Mouse (Mus musculus): ENCODE measurements around the gene Stat2. TPM values are rescaled to one million over a fixed set of nuclear protein-coding genes. Genes with fewer than 3 reads are reported as not detected.
"Not testable (repeated sequence)": the region's sequence is repeated elsewhere in the genome, so short reads cannot be mapped to it uniquely, and the experiment has no call there.

Stat2 gene
- polyA plus RNA-seq, 1 experiment from 2014 or later = 8.8 TPM

GRCm38 (mm10) chr10:128260376-128260775 lies 10.0 kb upstream of the Stat2 start:
- H3K4me3 ChIP-seq; ATAC-seq; H3K27ac ChIP-seq; H3K9me3 ChIP-seq (replicated peaks); H3K36me3 ChIP-seq; H3K27me3 ChIP-seq (replicated peaks); H3K4me1 ChIP-seq; H3K9ac ChIP-seq; H3K4me2 ChIP-seq: not testable (repeated sequence)
- 77% methylated on average over 7 of the region's 7 CpGs for WGBS (ENCODE audit: insufficient replicate concordance)

- no peak overlapping the region for H3K9ac ChIP-seq
- 76% methylated on average over 22 of the region's 22 CpGs for WGBS (ENCODE audit: insufficient replicate concordance)
Measured at GRCm38 (mm10) chr10:128262300-128262699, 8.1 kb upstream of the Stat2 start.

DNA sequence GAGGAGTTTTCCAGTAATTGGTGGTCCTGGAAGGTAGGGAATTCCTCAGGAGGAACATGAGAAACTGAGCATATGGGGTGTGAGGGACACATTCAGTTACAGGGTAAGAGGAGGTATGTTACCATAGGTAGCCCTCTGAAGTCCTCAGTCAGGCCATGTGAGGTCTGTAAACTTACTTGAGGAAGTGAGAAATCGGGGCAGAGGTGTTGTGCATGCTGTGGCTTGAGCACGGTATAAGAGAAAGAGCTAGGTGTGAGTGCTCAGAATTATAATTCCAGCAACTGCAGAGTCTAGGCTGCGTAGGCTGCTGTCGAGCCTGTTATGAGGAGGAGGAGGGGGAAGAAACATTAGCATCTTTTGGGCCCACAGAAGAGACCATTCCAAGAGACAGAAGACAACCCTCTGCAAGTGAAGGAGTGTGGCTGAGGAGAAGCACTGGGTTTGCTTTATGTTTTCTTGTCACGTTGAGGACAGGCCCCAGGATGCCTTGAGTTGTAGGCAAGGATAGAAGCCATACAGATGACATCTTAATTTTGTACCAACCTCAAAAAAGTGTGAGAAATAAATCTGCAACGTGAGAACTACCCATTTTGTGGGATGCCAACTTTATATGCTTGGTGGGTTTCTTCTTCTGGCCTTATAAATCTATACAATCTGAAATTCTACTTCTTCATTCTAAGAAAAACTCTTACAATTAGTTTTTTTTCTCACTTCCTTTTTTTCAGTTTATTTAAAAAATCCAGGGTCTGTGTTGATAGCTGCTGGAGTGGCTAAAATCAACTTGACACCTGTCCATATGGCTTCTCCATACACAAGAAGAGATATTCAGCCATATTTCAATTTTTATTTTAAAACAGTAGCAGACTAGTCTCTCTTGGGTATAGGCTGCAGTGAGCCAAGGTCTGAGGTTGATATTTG lies 6.7 kb upstream of the Stat2 start:
- H3K9ac ChIP-seq = no peak overlapping the region
- no peak overlapping the region for H3K27ac ChIP-seq
- H3K27me3 ChIP-seq (replicated peaks) = no peaks in the 10 kb centered on the region
- no peak for ATAC-seq
- no peak overlapping the region for H3K4me2 ChIP-seq
- no peak overlapping the region for H3K4me3 ChIP-seq
- peaks cover 9% of the 10 kb centered on the region; the same call in 1 of the 2 replicates for H3K4me1 ChIP-seq
- 68% methylated on average over 6 of the region's 6 CpGs for WGBS (ENCODE audit: insufficient replicate concordance)
- no peaks in the 10 kb centered on the region for H3K36me3 ChIP-seq
- no peaks in the 10 kb centered on the region for H3K9me3 ChIP-seq (replicated peaks)

More at GRCm38 (mm10) chr10:128262300-128262699, 8.1 kb upstream of the Stat2 start:
- Histone ChIP-seq H3K27me3 (replicated peaks) (no peaks in the 10 kb centered on the region), H3K4me1 (peaks cover 9% of the 10 kb centered on the region; the same call in 1 of the 2 replicates), H3K27ac (no peak overlapping the region), H3K4me2 (no peak overlapping the region), H3K4me3 (no peak overlapping the region), H3K36me3 (no peaks in the 10 kb centered on the region), H3K9me3 (replicated peaks) (no peaks in the 10 kb centered on the region)
- ATAC-seq = no peak

DNA sequence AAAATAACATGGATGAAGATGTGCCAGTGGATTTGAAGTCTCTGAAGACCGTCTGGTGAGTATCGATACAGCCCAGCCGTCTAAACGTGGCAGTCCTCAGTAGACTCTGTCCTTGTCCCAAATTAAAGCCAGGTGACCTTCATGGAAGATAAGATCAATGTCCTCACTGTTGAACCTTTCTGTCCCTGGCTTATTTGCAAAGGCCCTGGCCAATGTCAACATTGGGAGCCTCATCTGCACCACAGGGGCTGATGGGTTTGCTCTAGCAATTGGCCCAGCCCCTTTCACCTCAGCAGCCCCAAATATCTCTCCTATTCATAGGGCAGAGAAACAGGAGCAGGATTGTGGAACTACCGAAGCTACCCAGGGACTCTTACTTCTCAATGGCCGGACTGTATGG lies 2.0 kb upstream of the Stat2 start, which contains the start of gene Apof:
TSS of gene Apof (plus strand) at position 301 of the 400 bp plus-strand sequence.
- Histone ChIP-seq H3K4me2 (peak within 1 kb of the TSS; percentile 73), H3K36me3 (peaks cover 3% of the 10 kb centered on the region; the same call in 1 of the 2 replicates), H3K27me3 (replicated peaks) (no peaks in the 10 kb centered on the region), H3K27ac (peak within 1 kb of the TSS; percentile 60), H3K9me3 (replicated peaks) (no peaks in the 10 kb centered on the region), H3K4me3 (peak within 1 kb of the TSS; percentile 86; the same call in 1 of the 2 replicates), H3K9ac (no peak within 1 kb of the TSS), H3K4me1 (peaks cover 26% of the 10 kb centered on the region)
- 70% methylated on average over 6 of the region's 6 CpGs for WGBS (ENCODE audit: insufficient replicate concordance)
- no peak for ATAC-seq

- ATAC-seq = no peak
- Histone ChIP-seq H3K4me1 (peaks cover 26% of the 10 kb centered on the region), H3K9me3 (replicated peaks) (no peaks in the 10 kb centered on the region), H3K4me3 (peak overlapping the region; percentile 86), H3K9ac (peak overlapping the region; percentile 69), H3K27ac (peak overlapping the region; percentile 58), H3K4me2 (peak overlapping the region; percentile 73), H3K27me3 (replicated peaks) (no peaks in the 10 kb centered on the region), H3K36me3 (peaks cover 3% of the 10 kb centered on the region; the same call in 1 of the 2 replicates)
- 79% methylated on average over 16 of the region's 16 CpGs for WGBS (ENCODE audit: insufficient replicate concordance)
Measured at GRCm38 (mm10) chr10:128269206-128269910, 1.0 kb upstream of the Stat2 start.

GRCm38 (mm10) chr10:128270866-128271265 lies 507 bp downstream of the Stat2 start:
- peak overlapping the region; percentile 86 for H3K4me3 ChIP-seq
- H3K4me2 ChIP-seq = peak overlapping the region; percentile 73
- no peaks in the 10 kb centered on the region for H3K27me3 ChIP-seq (replicated peaks)
- H3K27ac ChIP-seq = peak overlapping the region; percentile 82
- H3K4me1 ChIP-seq = peaks cover 31% of the 10 kb centered on the region
- peaks cover 6% of the 10 kb centered on the region for H3K36me3 ChIP-seq
- WGBS (ENCODE audit: insufficient replicate concordance) = 32% methylated on average over 7 of the region's 7 CpGs
- H3K9me3 ChIP-seq (replicated peaks) = no peaks in the 10 kb centered on the region
- ATAC-seq = no peak
- peak overlapping the region; percentile 88 for H3K9ac ChIP-seq

DNA sequence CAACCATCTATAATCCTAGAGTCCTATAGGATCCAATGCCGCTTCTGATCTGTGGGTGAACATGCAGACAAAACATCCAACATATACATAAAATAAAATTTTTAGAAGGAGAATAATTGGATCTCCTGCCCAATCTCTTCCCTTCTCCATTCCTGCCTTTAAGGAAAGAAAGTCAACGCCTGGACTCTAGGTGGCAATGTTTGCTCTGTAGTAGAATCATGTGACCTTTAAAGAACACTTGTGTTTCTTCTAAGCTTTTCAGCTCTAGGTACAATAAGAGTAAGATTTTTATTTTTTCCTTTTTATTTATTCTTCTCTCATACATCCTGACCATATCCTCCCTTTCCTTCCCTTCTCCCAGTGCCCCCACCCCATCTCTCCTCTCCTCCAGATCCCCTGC lies 1.5 kb downstream of the Stat2 start:
- no peak for ATAC-seq
- Histone ChIP-seq H3K9me3 (replicated peaks) (no peaks in the 10 kb centered on the region), H3K4me2 (no peak overlapping the region), H3K27me3 (replicated peaks) (no peaks in the 10 kb centered on the region), H3K9ac (no peak overlapping the region), H3K27ac (no peak overlapping the region), H3K4me3 (no peak overlapping the region), H3K4me1 (peaks cover 31% of the 10 kb centered on the region), H3K36me3 (peaks cover 13% of the 10 kb centered on the region)
- WGBS (ENCODE audit: insufficient replicate concordance) = 65% methylated on average over 2 of the region's 2 CpGs

DNA sequence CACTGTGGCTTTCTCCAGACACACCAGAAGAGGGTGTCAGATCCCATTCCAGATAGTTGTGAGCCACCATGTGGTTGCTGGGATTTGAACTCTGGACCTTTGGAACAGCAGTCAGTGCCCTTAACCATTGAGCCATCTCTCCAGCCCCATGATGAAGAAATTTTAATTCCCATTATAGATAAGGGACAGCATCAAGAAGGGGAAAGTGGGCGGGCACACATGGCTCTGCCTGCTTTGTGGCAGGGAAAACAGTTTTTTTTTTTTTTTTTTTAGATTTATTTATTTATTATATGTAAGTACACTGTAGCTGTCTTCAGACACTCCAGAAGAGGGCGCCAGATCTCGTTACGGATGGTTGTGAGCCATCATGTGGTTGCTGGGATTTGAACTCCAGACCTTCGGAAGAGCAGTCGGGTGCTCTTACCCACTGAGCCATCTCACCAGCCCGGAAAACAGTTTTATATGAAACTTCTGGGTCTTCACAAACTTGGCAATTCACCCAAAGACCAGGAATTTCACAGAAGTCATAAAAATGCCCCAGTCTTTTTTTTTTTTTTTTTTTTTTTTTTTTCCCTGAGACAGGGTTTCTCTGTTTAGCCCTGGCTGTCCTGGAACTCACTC lies 2.6 kb downstream of the Stat2 start:
- Histone ChIP-seq H3K36me3 (peaks cover 23% of the 10 kb centered on the region), H3K4me1 (peaks cover 31% of the 10 kb centered on the region)
- H3K27me3 ChIP-seq (replicated peaks); ATAC-seq; H3K27ac ChIP-seq; H3K4me3 ChIP-seq; H3K4me2 ChIP-seq; H3K9me3 ChIP-seq (replicated peaks); H3K9ac ChIP-seq: not testable (repeated sequence)
- WGBS (ENCODE audit: insufficient replicate concordance) = 78% methylated on average over 6 of the region's 7 CpGs

DNA sequence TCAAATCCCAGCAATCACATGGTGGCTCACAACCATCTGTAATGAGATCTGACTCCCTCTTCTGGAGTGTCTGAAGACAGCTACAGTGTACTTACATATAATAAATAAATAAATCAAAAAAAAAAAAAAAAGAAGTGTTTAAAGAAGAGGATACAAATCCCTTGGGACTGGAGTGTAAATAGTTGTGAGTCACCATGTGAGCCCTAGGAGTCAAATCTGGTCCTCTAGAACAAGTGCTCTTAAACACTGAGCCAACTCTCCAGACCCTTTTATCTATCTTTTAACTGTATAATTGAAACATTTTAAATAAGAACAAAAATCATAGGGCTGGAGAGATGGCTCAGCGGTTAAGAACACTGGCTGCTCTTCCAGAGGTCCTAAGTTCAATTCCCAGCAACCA lies 5.0 kb downstream of the Stat2 start:
- H3K27ac ChIP-seq; H3K9ac ChIP-seq; H3K9me3 ChIP-seq (replicated peaks); H3K27me3 ChIP-seq (replicated peaks); H3K4me3 ChIP-seq; ATAC-seq; H3K4me2 ChIP-seq: not testable (repeated sequence)
- H3K36me3 ChIP-seq = peaks cover 46% of the 10 kb centered on the region
- WGBS (ENCODE audit: insufficient replicate concordance) = 87% methylated on average over 1 of the region's 1 CpGs
- H3K4me1 ChIP-seq = peaks cover 22% of the 10 kb centered on the region

DNA sequence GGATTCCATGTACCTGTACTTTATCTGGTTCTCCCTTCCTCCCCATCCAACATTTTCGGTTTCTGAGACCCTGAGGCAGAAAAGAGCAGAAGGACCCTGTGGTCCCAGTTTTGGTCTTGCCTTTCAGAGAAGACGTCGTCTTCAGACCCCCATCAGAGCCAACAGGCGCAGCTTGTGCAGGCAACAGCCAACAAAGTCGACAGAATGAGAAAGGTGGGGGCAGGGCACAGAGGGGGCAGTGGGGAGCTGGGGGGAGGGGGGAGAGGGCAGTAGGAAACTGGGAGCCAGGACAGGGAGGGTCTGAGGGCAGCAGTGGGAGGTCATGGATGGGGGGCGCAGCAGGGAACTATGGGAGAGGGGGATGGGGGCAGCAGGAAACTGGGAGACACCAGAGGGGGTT lies 7.8 kb downstream of the Stat2 start:
- H3K36me3 ChIP-seq = peaks cover 71% of the 10 kb centered on the region
- no peaks in the 10 kb centered on the region for H3K27me3 ChIP-seq (replicated peaks)
- H3K9ac ChIP-seq = no peak overlapping the region
- H3K9me3 ChIP-seq (replicated peaks) = no peaks in the 10 kb centered on the region
- H3K4me1 ChIP-seq = peaks cover 5% of the 10 kb centered on the region; the same call in 1 of the 2 replicates
- no peak overlapping the region for H3K27ac ChIP-seq
- 72% methylated on average over 6 of the region's 6 CpGs for WGBS (ENCODE audit: insufficient replicate concordance)
- H3K4me2 ChIP-seq = no peak overlapping the region
- no peak overlapping the region for H3K4me3 ChIP-seq
- ATAC-seq = no peak

DNA sequence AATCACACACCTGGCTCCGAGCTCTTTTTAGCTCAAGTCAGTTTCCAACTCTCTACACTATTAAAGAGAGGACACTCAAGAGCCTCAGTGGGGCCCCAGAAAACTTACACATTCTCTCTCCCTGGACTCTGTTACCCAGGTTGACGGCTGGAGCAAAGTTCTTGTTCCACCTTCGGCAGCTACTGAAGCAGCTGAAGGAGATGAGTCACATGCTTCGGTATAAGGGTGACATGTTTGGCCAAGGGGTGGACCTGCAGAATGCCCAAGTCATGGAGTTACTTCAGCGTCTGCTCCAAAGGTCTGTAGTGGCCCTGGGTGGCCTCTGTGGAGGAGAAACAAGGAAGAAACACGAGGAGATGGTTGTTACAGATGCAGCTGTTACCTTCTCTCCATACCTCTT lies 10.6 kb downstream of the Stat2 start:
- Histone ChIP-seq H3K36me3 (peaks cover 93% of the 10 kb centered on the region), H3K27me3 (replicated peaks) (no peaks in the 10 kb centered on the region), H3K4me3 (no peak overlapping the region), H3K9me3 (replicated peaks) (no peaks in the 10 kb centered on the region), H3K9ac (no peak overlapping the region), H3K27ac (no peak overlapping the region), H3K4me2 (no peak overlapping the region), H3K4me1 (no peaks in the 10 kb centered on the region)
- ATAC-seq = no peak
- WGBS (ENCODE audit: insufficient replicate concordance) = 70% methylated on average over 6 of the region's 6 CpGs

- no peak for ATAC-seq
- no peak overlapping the region for H3K4me3 ChIP-seq
- no peaks in the 10 kb centered on the region for H3K9me3 ChIP-seq (replicated peaks)
- peaks cover 96% of the 10 kb centered on the region for H3K36me3 ChIP-seq
- WGBS (ENCODE audit: insufficient replicate concordance) = 88% methylated on average over 14 of the region's 14 CpGs
- no peak overlapping the region for H3K4me2 ChIP-seq
- no peaks in the 10 kb centered on the region for H3K27me3 ChIP-seq (replicated peaks)
- no peak overlapping the region for H3K27ac ChIP-seq
- H3K4me1 ChIP-seq = no peaks in the 10 kb centered on the region
- no peak overlapping the region for H3K9ac ChIP-seq
Measured at GRCm38 (mm10) chr10:128281682-128282081, 11.3 kb downstream of the Stat2 start.
